Mouse (Mus musculus) intestine, embryonic 15.5 days (tissue): ENCODE data around the gene Car9. TPM values are rescaled to one million over a fixed set of nuclear protein-coding genes. Genes with fewer than 3 reads are reported as not detected.
"Not testable (repeated sequence)": the region's sequence is repeated elsewhere in the genome, so short reads cannot be mapped to it uniquely, and the experiment has no call there.

Source experiments
- ATAC-seq: fragments of 200-750 bp; cut with Nextera tagmentation; 2 replicates; pipeline ENCODE4 v1.8.0; 2017; ENCODE audit warnings: moderate TSS enrichment, moderate library complexity
- H3K27ac ChIP-seq: fragments of 300-500 bp; sonication (generic); 2 replicates; pipeline ENCODE4 v1.5.1; 2015; ENCODE audit warnings: mild to moderate bottlenecking, inconsistent platforms
- H3K27me3 ChIP-seq: fragments of 300-500 bp; sonication (generic); replicated peaks from 2 replicates; pipeline ENCODE4 v1.6.1; 2015; ENCODE audit warnings: inconsistent platforms
- H3K36me3 ChIP-seq: fragments of 300-500 bp; sonication (generic); 2 replicates; pipeline ENCODE4 v1.6.1; 2015; ENCODE audit warnings: inconsistent platforms
- H3K4me1 ChIP-seq: fragments of 300-500 bp; sonication (generic); replicated peaks from 2 replicates; pipeline ENCODE4 v1.6.1; 2015; ENCODE audit warnings: inconsistent platforms
- H3K4me2 ChIP-seq: fragments of 300-500 bp; sonication (generic); replicated peaks from 2 replicates; pipeline ENCODE4 v1.6.1; 2015; ENCODE audit warnings: mild to moderate bottlenecking, inconsistent platforms
- H3K4me3 ChIP-seq: fragments of 300-500 bp; sonication (generic); replicated peaks from 2 replicates; pipeline ENCODE4 v1.5.1; 2015; ENCODE audit warnings: inconsistent platforms
- H3K9ac ChIP-seq: fragments of 300-500 bp; sonication (generic); 2 replicates; pipeline ENCODE4 v1.6.1; 2015; ENCODE audit warnings: inconsistent platforms
- H3K9me3 ChIP-seq: fragments of 300-500 bp; sonication (generic); 2 replicates; pipeline ENCODE4 v1.6.1; 2016; ENCODE audit warnings: inconsistent platforms
- WGBS: fragments of 180-500 bp; shearing (Covaris S2); methylation state at CpG from one replicate; pipeline ENCODE4 v1.1.7; 2015; 5-methylcytosine and 5-hydroxymethylcytosine counted together
- polyA plus RNA-seq: library from polyadenylated mRNA; unstranded; fragments of >200 nt; fragmentation: Nextera tagmentation; extraction: Ambion mirVana; gene quantifications from 2 replicates; pipeline ENCODE4 v1.2.1, GENCODE M21; 2015

Gene Car9
- polyA plus RNA-seq, 1 experiment from 2014 or later, result 18.0 TPM

- Histone ChIP-seq H3K4me2 (no peak overlapping the region), H3K27me3 (no peaks in the 10 kb centered on the region), H3K4me3 (no peak overlapping the region), H3K9me3 (no peaks in the 10 kb centered on the region), H3K27ac (no peak overlapping the region), H3K9ac (no peak overlapping the region), H3K36me3 (no peaks in the 10 kb centered on the region), H3K4me1 (no peaks in the 10 kb centered on the region)
- no peak for ATAC-seq
- 77% methylated on average over 7 of the region's 7 CpGs for WGBS
These were observed 24.8 kb upstream of the Car9 start for GRCm38 (mm10) chr4:43481894-43482456.

GRCm38 (mm10) chr4:43482591-43482990 lies 24.2 kb upstream of the Car9 start:
- H3K36me3 ChIP-seq, result no peaks in the 10 kb centered on the region
- H3K9me3 ChIP-seq, result no peaks in the 10 kb centered on the region
- no peak overlapping the region for H3K27ac ChIP-seq
- no peak overlapping the region for H3K4me2 ChIP-seq
- no peak for ATAC-seq
- 72% methylated on average over 10 of the region's 10 CpGs for WGBS
- H3K9ac ChIP-seq, result no peak overlapping the region
- H3K4me1 ChIP-seq, result no peaks in the 10 kb centered on the region
- H3K4me3 ChIP-seq, result no peak overlapping the region
- no peaks in the 10 kb centered on the region for H3K27me3 ChIP-seq

GRCm38 (mm10) chr4:43483535-43484091 lies 23.2 kb upstream of the Car9 start, which contains the start of gene Sit1:
TSS of gene Sit1 (minus strand) at chr4:43483734.
- Histone ChIP-seq H3K27me3 (no peaks in the 10 kb centered on the region), H3K4me1 (no peaks in the 10 kb centered on the region), H3K9ac (no peak within 1 kb of the TSS), H3K4me3 (no peak within 1 kb of the TSS), H3K27ac (no peak within 1 kb of the TSS), H3K36me3 (no peaks in the 10 kb centered on the region), H3K9me3 (no peaks in the 10 kb centered on the region), H3K4me2 (no peak within 1 kb of the TSS)
- WGBS, result 63% methylated on average over 12 of the region's 12 CpGs
- no peak for ATAC-seq

GRCm38 (mm10) chr4:43485666-43486065 lies 21.1 kb upstream of the Car9 start:
- H3K4me1 ChIP-seq, H3K27me3 ChIP-seq, H3K9ac ChIP-seq, H3K36me3 ChIP-seq, H3K9me3 ChIP-seq, H3K4me3 ChIP-seq, H3K4me2 ChIP-seq, H3K27ac ChIP-seq, ATAC-seq: not testable (repeated sequence)
- WGBS, result 86% methylated on average over 5 of the region's 5 CpGs

- no peak overlapping the region for H3K4me3 ChIP-seq
- no peak for ATAC-seq
- no peak overlapping the region for H3K27ac ChIP-seq
- 92% methylated on average over 3 of the region's 3 CpGs for WGBS
- H3K36me3 ChIP-seq, result no peaks in the 10 kb centered on the region
- no peaks in the 10 kb centered on the region for H3K4me1 ChIP-seq
- H3K9ac ChIP-seq, result no peak overlapping the region
- H3K9me3 ChIP-seq, result no peaks in the 10 kb centered on the region
- no peaks in the 10 kb centered on the region for H3K27me3 ChIP-seq
- H3K4me2 ChIP-seq, result no peak overlapping the region
These were observed 17.2 kb upstream of the Car9 start for GRCm38 (mm10) chr4:43489611-43490010.

- no peaks in the 10 kb centered on the region for H3K9me3 ChIP-seq
- no peaks in the 10 kb centered on the region for H3K27me3 ChIP-seq
- no peak overlapping the region for H3K4me3 ChIP-seq
- peaks cover 5% of the 10 kb centered on the region; the same call in 1 of the 2 replicates for H3K4me1 ChIP-seq
- no peak overlapping the region for H3K27ac ChIP-seq
- H3K4me2 ChIP-seq, result no peak overlapping the region
- no peak overlapping the region for H3K9ac ChIP-seq
- H3K36me3 ChIP-seq, result no peaks in the 10 kb centered on the region
- WGBS, result 72% methylated on average over 5 of the region's 5 CpGs
- ATAC-seq, result peak; percentile 27
These were observed 16.0 kb upstream of the Car9 start for GRCm38 (mm10) chr4:43490801-43491200.

- Histone ChIP-seq H3K9ac (no peak overlapping the region), H3K36me3 (peaks cover 7% of the 10 kb centered on the region; the same call in 1 of the 2 replicates), H3K4me3 (peak overlapping the region; percentile 20; the same call in 1 of the 2 replicates), H3K27ac (peak overlapping the region; percentile 63), H3K4me1 (peaks cover 14% of the 10 kb centered on the region), H3K27me3 (no peaks in the 10 kb centered on the region), H3K4me2 (peak overlapping the region; percentile 41), H3K9me3 (no peaks in the 10 kb centered on the region)
- no peak for ATAC-seq
- WGBS, result 42% methylated on average over 12 of the region's 12 CpGs
These were observed 14.5 kb upstream of the Car9 start for GRCm38 (mm10) chr4:43492101-43492820.

- Histone ChIP-seq H3K36me3 (peaks cover 8% of the 10 kb centered on the region; the same call in 1 of the 2 replicates), H3K4me1 (peaks cover 19% of the 10 kb centered on the region), H3K4me3 (peak within 1 kb of the TSS; percentile 72), H3K27me3 (no peaks in the 10 kb centered on the region), H3K27ac (peak within 1 kb of the TSS; percentile 88), H3K9me3 (no peaks in the 10 kb centered on the region), H3K9ac (peak within 1 kb of the TSS; percentile 73), H3K4me2 (peak within 1 kb of the TSS; percentile 72)
- peak; percentile 98 for ATAC-seq
- WGBS, result under 1% methylated on average over 25 of the region's 25 CpGs
These were observed 14.0 kb upstream of the Car9 start, which contains the start of gene Ccdc107 for GRCm38 (mm10) chr4:43492821-43493185. TSS of gene Ccdc107 (plus strand) at chr4:43492900.

- Histone ChIP-seq H3K27me3 (no peaks in the 10 kb centered on the region), H3K4me2 (peak overlapping the region; percentile 72), H3K9ac (peak overlapping the region; percentile 73), H3K27ac (peak overlapping the region; percentile 88), H3K4me3 (peak overlapping the region; percentile 72), H3K9me3 (no peaks in the 10 kb centered on the region), H3K36me3 (peaks cover 8% of the 10 kb centered on the region; the same call in 1 of the 2 replicates), H3K4me1 (peaks cover 24% of the 10 kb centered on the region)
- ATAC-seq, result peak; percentile 91
- WGBS, result under 1% methylated on average over 47 of the region's 47 CpGs
These were observed 13.4 kb upstream of the Car9 start for GRCm38 (mm10) chr4:43493186-43493845.

- no peak for ATAC-seq
- Histone ChIP-seq H3K36me3 (peaks cover 8% of the 10 kb centered on the region; the same call in 1 of the 2 replicates), H3K4me3 (peak overlapping the region; percentile 72), H3K9ac (peak overlapping the region; percentile 73), H3K4me2 (peak overlapping the region; percentile 72), H3K27me3 (no peaks in the 10 kb centered on the region), H3K9me3 (no peaks in the 10 kb centered on the region), H3K27ac (peak overlapping the region; percentile 88), H3K4me1 (peaks cover 30% of the 10 kb centered on the region)
- under 1% methylated on average over 9 of the region's 9 CpGs for WGBS
These were observed 12.9 kb upstream of the Car9 start for GRCm38 (mm10) chr4:43493846-43494240.

- no peak for ATAC-seq
- 68% methylated on average over 6 of the region's 6 CpGs for WGBS
- Histone ChIP-seq H3K4me2 (no peak overlapping the region), H3K9ac (no peak overlapping the region), H3K4me3 (no peak overlapping the region), H3K36me3 (peaks cover 8% of the 10 kb centered on the region; the same call in 1 of the 2 replicates), H3K27ac (no peak overlapping the region), H3K27me3 (no peaks in the 10 kb centered on the region), H3K4me1 (peaks cover 36% of the 10 kb centered on the region), H3K9me3 (no peaks in the 10 kb centered on the region)
These were observed 10.2 kb upstream of the Car9 start for GRCm38 (mm10) chr4:43496587-43496986.

- Histone ChIP-seq H3K27me3 (no peaks in the 10 kb centered on the region), H3K4me2 (peak overlapping the region; percentile 74), H3K9ac (no peak overlapping the region), H3K36me3 (peaks cover 8% of the 10 kb centered on the region; the same call in 1 of the 2 replicates), H3K9me3 (no peaks in the 10 kb centered on the region), H3K4me1 (peaks cover 36% of the 10 kb centered on the region), H3K4me3 (peak overlapping the region; percentile 59; the same call in 1 of the 2 replicates), H3K27ac (no peak overlapping the region)
- WGBS, result 96% methylated on average over 8 of the region's 8 CpGs
- no peak for ATAC-seq
These were observed 9.4 kb upstream of the Car9 start for GRCm38 (mm10) chr4:43497405-43497804.
